Mouse (Mus musculus): ENCODE measurements around the gene Clcn6.
A peak's percentile ranks its signal among the peaks of the same experiment; 100 is the strongest.
"Not testable (repeated sequence)": the region's sequence is repeated elsewhere in the genome, so short reads cannot be mapped to it uniquely, and the experiment has no call there.

Clcn6 gene

GRCm38 (mm10) chr4:148066401-148066744 is 27.8 kb upstream of the Clcn6 start:
- no peak for DNase-seq (ENCODE audit: low read depth in 2 of 2, low spot score in 2 of 2)

- DNase-seq (ENCODE audit: low read depth in 2 of 2, low spot score in 2 of 2), result no peak
These were observed 27.2 kb upstream of the Clcn6 start for GRCm38 (mm10) chr4:148065702-148066400.

- DNase-seq (ENCODE audit: low read depth in 2 of 2, low spot score in 2 of 2), result no peak
These were observed 22.5 kb upstream of the Clcn6 start for GRCm38 (mm10) chr4:148061086-148061480.

- no peak for DNase-seq (ENCODE audit: low read depth in 2 of 2, low spot score in 2 of 2)
These were observed 21.8 kb upstream of the Clcn6 start for GRCm38 (mm10) chr4:148060120-148061085.

- DNase-seq (ENCODE audit: low read depth in 2 of 2, low spot score in 2 of 2), result no peak
These were observed 20.4 kb upstream of the Clcn6 start for GRCm38 (mm10) chr4:148058993-148059392.

- DNase-seq (ENCODE audit: low read depth in 2 of 2, low spot score in 2 of 2), result no peak
These were observed 19.7 kb upstream of the Clcn6 start for GRCm38 (mm10) chr4:148058218-148058819.

GRCm38 (mm10) chr4:148057661-148058209 is 19.1 kb upstream of the Clcn6 start:
- DNase-seq (ENCODE audit: low read depth in 2 of 2, low spot score in 2 of 2), result no peak

- no peak for DNase-seq (ENCODE audit: low read depth in 2 of 2, low spot score in 2 of 2)
These were observed 18.2 kb upstream of the Clcn6 start for GRCm38 (mm10) chr4:148056801-148057200.

GRCm38 (mm10) chr4:148056246-148056645 is 17.6 kb upstream of the Clcn6 start:
- DNase-seq (ENCODE audit: low read depth in 2 of 2, low spot score in 2 of 2), result no peak

GRCm38 (mm10) chr4:148054961-148055695 is 16.5 kb upstream of the Clcn6 start:
- DNase-seq (ENCODE audit: low read depth in 2 of 2, low spot score in 2 of 2), result no peak

- no peak for DNase-seq (ENCODE audit: low read depth in 2 of 2, low spot score in 2 of 2)
These were observed 14.8 kb upstream of the Clcn6 start for GRCm38 (mm10) chr4:148053417-148053920.

GRCm38 (mm10) chr4:148052976-148053375 is 14.4 kb upstream of the Clcn6 start:
- no peak for DNase-seq (ENCODE audit: low read depth in 2 of 2, low spot score in 2 of 2)

GRCm38 (mm10) chr4:148051886-148052285 is 13.3 kb upstream of the Clcn6 start:
- DNase-seq (ENCODE audit: low read depth in 2 of 2, low spot score in 2 of 2), result no peak

GRCm38 (mm10) chr4:148051046-148051776 is 12.6 kb upstream of the Clcn6 start:
- no peak for DNase-seq (ENCODE audit: low read depth in 2 of 2, low spot score in 2 of 2)

- not testable (repeated sequence) for DNase-seq (ENCODE audit: low read depth in 2 of 2, low spot score in 2 of 2)
These were observed 11.8 kb upstream of the Clcn6 start for GRCm38 (mm10) chr4:148050396-148050914.

- no peak for DNase-seq (ENCODE audit: low read depth in 2 of 2, low spot score in 2 of 2)
These were observed 7.9 kb upstream of the Clcn6 start for GRCm38 (mm10) chr4:148046450-148047031.

- no peak for DNase-seq (ENCODE audit: low read depth in 2 of 2, low spot score in 2 of 2)
These were observed 5.5 kb upstream of the Clcn6 start for GRCm38 (mm10) chr4:148044113-148044512.

GRCm38 (mm10) chr4:148043327-148043726 is 4.7 kb upstream of the Clcn6 start:
- DNase-seq (ENCODE audit: low read depth in 2 of 2, low spot score in 2 of 2), result not testable (repeated sequence)

- DNase-seq (ENCODE audit: low read depth in 2 of 2, low spot score in 2 of 2), result peak; percentile 13 to 21
These were observed 3.1 kb upstream of the Clcn6 start for GRCm38 (mm10) chr4:148041611-148042191.

Measured in CD8-positive naive resting alpha-beta T cell, adult 2 months (primary cell).